Mouse (Mus musculus): ENCODE measurements at regions not wholly inside any gene's neighbourhood (a gene's known extent, or its start where the extent isn't known, plus 50 kb on each side); places are given as distances from the start of the nearest gene placed in this dataset.

DNA sequence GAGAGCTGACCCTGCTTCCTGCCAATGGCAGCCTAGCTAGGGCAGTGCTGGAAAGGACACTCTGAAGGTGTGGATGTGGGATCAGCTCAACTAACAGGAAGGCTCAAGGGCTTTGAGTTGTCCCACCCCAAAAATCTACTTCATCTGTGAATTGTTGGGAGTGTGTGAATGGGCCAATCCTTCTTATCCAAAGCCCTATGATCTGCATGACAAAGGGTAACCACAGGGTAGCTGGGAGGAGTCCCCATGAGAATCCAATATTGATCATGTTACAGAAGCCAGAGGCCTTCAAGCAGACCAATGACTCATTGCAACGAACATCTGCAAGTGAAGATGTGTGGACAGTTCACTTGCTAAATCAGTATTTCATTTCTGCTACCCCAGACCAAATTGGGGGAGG lies 51.1 kb upstream of the Adra1b start:
- no peaks in the 10 kb centered on the region for H3K9me3 ChIP-seq
- H3K9ac ChIP-seq, result no peak overlapping the region
- no peaks in the 10 kb centered on the region for H3K36me3 ChIP-seq
- no peak overlapping the region for H3K4me2 ChIP-seq
- ATAC-seq (ENCODE audit: borderline replicate concordance, extremely low read depth, low FRiP score, low TSS enrichment), result no peak
- H3K4me3 ChIP-seq, result no peak overlapping the region
- H3K4me1 ChIP-seq, result no peaks in the 10 kb centered on the region
- 72% methylated on average over 1 of the region's 1 CpGs for WGBS
- no peaks in the 10 kb centered on the region for H3K27me3 ChIP-seq
- no peak overlapping the region for H3K27ac ChIP-seq

DNA sequence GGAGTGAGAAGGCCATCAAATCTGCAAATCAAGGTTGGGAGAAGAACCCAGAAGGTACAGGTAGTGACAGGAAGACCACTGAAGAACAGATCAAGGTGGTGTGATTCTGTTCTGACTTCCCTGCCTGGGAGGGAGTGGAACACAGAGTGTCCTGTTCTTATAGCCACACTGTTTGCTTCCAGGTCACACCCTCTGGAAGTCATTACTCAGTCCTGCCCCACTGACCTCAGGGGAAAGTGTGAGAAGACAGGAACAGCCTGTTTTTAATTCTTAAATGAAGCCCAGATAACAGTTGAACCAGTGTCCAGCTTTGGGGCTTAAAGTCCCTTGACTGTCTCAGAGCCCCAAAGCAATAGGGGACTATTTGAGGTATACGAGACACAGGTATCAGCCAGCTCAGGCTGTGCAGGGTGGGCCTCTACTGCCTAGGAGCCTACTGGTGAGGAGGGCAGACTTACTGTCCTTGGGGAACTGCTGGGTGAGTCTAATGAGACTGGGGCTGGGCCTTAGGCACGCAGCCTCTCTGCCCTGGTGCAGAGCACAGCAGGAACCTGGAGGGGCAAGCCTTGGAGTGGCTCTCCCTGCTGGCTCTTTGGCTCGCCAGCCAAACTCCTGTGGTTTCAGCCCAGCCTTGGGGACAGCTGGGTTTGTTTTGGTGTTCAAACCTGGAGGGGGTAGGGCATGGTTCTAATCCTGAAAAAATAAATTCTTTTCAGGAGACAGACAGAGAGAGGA lies 57.4 kb upstream of the Adra1b start:
- H3K36me3 ChIP-seq, result no peaks in the 10 kb centered on the region
- ATAC-seq (ENCODE audit: borderline replicate concordance, extremely low read depth, low FRiP score, low TSS enrichment), result peak; percentile 59; the same call in 1 of the 2 replicates
- H3K9me3 ChIP-seq, result no peaks in the 10 kb centered on the region
- no peak overlapping the region for H3K9ac ChIP-seq
- no peak overlapping the region for H3K4me3 ChIP-seq
- H3K4me2 ChIP-seq, result no peak overlapping the region
- no peaks in the 10 kb centered on the region for H3K27me3 ChIP-seq
- whole genome bisulfite sequencing, result 35% methylated on average over 3 of the region's 3 CpGs
- H3K4me1 ChIP-seq, result 0 out of 2 replicates have a peak, but pooled peaks cover 8% of the 10 kb centered on the region
- no peak overlapping the region for H3K27ac ChIP-seq

DNA sequence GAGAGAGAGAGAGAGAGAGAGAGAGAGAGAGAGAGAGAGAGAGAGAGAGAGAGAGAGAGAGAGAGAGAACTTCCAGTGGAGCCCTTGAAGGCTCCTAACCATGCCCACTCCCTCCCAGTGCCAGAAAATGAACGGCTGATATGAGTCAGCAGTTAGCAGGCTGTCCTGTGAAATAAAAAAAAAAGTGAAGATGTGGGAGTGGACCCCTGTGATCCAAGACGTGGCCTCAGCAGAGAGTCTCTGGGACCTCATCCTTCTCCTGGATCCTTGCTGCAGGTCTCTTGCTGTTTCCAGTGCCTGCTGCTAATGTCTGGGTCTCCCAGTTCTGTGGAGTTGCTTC lies 57.9 kb upstream of the Adra1b start:
- H3K4me3 ChIP-seq, result no peak overlapping the region
- ATAC-seq (ENCODE audit: borderline replicate concordance, extremely low read depth, low FRiP score, low TSS enrichment), result no peak
- H3K9ac ChIP-seq, result no peak overlapping the region
- no peaks in the 10 kb centered on the region for H3K27me3 ChIP-seq
- 0 out of 2 replicates have a peak, but pooled peaks cover 8% of the 10 kb centered on the region for H3K4me1 ChIP-seq
- no peak overlapping the region for H3K4me2 ChIP-seq
- no peaks in the 10 kb centered on the region for H3K36me3 ChIP-seq
- 19% methylated on average over 2 of the region's 2 CpGs for WGBS
- H3K27ac ChIP-seq, result no peak overlapping the region
- H3K9me3 ChIP-seq, result no peaks in the 10 kb centered on the region

DNA sequence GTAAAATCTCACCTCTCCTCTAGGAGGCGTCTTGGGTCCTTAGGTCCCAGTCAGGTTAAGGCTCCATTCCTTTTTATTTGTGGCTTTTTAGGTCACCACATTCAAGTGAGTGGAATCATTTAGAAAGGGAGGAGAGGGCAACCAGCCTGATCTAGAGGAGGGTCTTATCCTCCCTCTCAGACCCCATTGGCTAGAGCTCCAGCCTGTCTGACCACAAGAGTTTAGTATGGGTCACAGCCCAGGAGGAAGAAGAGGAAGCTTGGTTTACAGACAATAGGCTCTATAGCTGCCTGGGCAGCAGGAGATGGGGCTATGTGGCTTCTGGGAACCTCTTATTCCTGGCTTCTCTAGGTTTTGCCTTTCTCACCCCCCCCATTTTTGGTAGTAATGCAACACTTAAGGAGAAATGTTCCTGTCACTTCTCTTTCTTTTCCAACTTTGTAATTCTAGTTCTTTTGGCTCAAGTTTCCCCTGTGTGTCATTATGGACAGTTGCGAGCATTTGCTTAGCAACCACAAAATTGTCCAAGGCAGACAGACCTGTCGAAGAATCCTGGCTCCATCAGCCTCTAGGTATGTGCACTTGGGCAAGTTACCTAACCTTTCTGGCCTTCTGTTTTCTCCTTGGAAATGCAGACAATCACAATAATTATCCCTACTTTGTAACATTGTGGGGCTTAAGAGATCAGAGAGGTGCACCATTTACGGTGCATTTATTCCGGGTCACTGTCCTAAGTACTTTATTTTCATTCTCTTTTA lies 59.5 kb upstream of the Adra1b start:
- H3K9me3 ChIP-seq, result no peaks in the 10 kb centered on the region
- no peak overlapping the region for H3K4me3 ChIP-seq
- 0 out of 2 replicates have a peak, but pooled peaks cover 8% of the 10 kb centered on the region for H3K4me1 ChIP-seq
- WGBS, result 82% methylated on average over 5 of the region's 5 CpGs
- no peaks in the 10 kb centered on the region for H3K27me3 ChIP-seq
- H3K27ac ChIP-seq, result no peak overlapping the region
- no peak overlapping the region for H3K4me2 ChIP-seq
- no peak overlapping the region for H3K9ac ChIP-seq
- no peak for ATAC-seq (ENCODE audit: borderline replicate concordance, extremely low read depth, low FRiP score, low TSS enrichment)
- H3K36me3 ChIP-seq, result no peaks in the 10 kb centered on the region

DNA sequence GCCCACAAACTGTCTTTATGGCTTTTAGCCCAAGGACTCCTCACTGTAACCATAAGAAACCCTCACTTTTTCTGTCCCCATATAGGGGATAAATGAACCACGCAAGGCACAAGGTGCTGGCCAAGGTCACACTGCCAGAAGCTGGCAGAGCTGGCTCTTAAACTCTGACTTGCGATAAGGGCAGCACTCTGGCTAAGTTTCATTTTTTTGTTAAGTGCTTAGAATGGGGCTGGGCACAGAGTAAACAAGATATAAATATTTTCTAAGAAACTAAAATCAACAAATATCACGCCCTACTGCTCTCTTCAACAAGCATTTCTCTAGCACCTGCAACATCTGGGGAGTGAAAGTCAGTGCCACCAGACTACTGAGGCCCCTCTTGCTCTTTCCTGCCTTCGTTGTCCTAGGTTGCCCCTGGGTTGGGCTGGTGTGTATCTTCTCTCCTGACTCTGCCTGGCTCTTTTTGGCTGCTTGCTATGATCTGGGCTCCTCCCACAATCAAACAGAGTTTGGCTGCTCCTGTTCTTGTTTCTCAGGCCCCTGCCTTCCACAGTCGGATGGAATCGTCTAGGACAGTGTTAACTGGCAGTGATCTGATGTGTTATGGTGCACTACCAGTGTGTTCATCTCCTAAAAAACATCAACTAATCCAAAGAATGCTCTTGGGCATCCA lies 60.5 kb upstream of the Adra1b start:
- no peak for ATAC-seq (ENCODE audit: borderline replicate concordance, extremely low read depth, low FRiP score, low TSS enrichment)
- Histone ChIP-seq H3K4me1 (0 out of 2 replicates have a peak, but pooled peaks cover 8% of the 10 kb centered on the region), H3K4me2 (no peak overlapping the region), H3K9ac (no peak overlapping the region), H3K27ac (no peak overlapping the region), H3K36me3 (no peaks in the 10 kb centered on the region), H3K4me3 (no peak overlapping the region), H3K9me3 (no peaks in the 10 kb centered on the region), H3K27me3 (no peaks in the 10 kb centered on the region)
- 64% methylated on average over 6 of the region's 6 CpGs for WGBS

DNA sequence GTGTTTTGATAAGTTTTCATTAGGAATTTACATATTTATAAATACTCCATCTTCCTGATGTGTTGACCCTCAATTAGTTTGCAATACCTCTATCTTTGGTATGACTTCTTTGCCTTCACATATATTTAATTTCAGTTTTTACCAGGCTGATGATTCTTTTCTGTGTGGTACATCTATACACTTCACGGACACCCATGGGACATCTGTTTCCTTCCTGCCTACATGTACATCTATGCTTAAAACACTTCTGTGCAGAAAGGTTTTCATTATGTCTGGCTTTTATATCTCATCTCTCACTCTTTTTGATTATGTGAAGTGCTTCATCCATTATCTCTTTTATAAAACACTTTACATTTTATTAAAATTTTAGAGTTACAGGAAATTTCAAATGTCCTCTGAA lies 66.8 kb upstream of the Adra1b start:
- no peak for ATAC-seq (ENCODE audit: borderline replicate concordance, extremely low read depth, low FRiP score, low TSS enrichment)
- no peak overlapping the region for H3K27ac ChIP-seq
- H3K4me3 ChIP-seq, result no peak overlapping the region
- no peak overlapping the region for H3K9ac ChIP-seq
- WGBS, result 81% methylated on average over 1 of the region's 1 CpGs
- no peaks in the 10 kb centered on the region for H3K36me3 ChIP-seq
- H3K4me1 ChIP-seq, result no peaks in the 10 kb centered on the region
- no peak overlapping the region for H3K4me2 ChIP-seq
- no peaks in the 10 kb centered on the region for H3K27me3 ChIP-seq
- no peaks in the 10 kb centered on the region for H3K9me3 ChIP-seq

DNA sequence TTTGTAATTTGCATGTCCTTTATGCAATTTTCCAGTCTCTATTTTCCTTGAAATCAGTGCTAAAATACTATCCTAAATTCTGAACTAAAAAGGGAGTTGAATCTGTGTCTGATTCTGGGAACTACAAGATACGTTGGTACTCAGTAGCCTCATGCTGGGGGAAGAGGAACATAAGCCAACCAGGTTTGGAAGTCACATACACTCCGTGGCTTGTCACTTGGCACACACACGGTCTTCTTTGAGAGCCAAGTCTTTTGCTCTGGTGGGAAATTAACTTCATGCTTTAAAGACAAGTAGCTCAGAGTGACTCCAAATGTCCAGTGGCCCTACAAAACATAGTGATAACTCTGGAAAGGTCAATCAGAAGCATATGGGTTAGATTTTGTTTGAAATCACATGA lies 70.9 kb upstream of the Adra1b start:
- H3K4me3 ChIP-seq, result no peak overlapping the region
- H3K9ac ChIP-seq, result no peak overlapping the region
- H3K4me1 ChIP-seq, result no peaks in the 10 kb centered on the region
- H3K9me3 ChIP-seq, result no peaks in the 10 kb centered on the region
- no peak for ATAC-seq (ENCODE audit: borderline replicate concordance, extremely low read depth, low FRiP score, low TSS enrichment)
- 63% methylated on average over 3 of the region's 3 CpGs for WGBS
- no peaks in the 10 kb centered on the region for H3K27me3 ChIP-seq
- no peak overlapping the region for H3K27ac ChIP-seq
- H3K36me3 ChIP-seq, result no peaks in the 10 kb centered on the region
- H3K4me2 ChIP-seq, result no peak overlapping the region

DNA sequence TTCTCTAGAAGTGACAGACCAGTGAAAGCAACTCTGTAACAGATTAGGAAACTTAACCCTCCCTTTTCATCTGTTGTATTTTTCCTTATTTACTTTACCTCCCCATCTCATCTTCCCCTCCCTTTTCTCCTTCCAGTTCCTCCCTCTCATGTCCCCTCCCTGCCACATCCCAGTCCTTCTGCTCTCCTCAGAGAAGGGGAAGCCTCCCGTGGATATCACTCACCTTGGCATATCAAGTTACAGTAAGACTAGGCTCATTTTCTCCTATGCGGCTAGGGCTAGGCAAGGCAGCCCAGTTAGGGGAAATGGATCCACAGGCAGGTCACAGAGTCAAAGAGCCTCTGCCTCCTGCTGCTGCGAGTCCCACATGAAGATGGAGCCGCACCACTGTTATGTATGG lies 75.0 kb upstream of the Adra1b start:
- H3K27ac ChIP-seq, result no peak overlapping the region
- WGBS, result 35% methylated on average over 4 of the region's 4 CpGs
- no peak for ATAC-seq (ENCODE audit: borderline replicate concordance, extremely low read depth, low FRiP score, low TSS enrichment)

DNA sequence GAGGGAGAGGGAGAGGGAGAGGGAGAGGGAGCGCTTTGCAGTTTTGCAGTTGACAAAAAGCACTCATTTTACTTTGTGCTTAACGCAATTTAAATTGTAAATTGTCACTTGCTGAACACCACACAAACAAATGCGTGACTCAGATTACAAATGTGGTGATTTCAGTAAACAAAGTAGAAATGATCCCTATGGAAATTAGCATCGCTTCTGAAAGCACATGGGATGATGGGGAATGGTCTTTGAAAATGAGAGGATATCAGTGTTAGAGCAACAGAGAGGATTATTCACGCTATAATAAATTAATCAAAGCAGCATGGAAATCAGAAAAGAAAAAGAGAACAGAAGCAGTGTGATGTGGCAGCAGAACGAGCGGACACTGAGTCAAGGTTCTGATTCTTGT lies 78.4 kb upstream of the Adra1b start:
- Histone ChIP-seq H3K4me1 (no peaks in the 10 kb centered on the region), H3K9me3 (no peaks in the 10 kb centered on the region), H3K9ac (no peak overlapping the region), H3K4me3 (no peak overlapping the region), H3K27me3 (no peaks in the 10 kb centered on the region), H3K4me2 (no peak overlapping the region), H3K36me3 (no peaks in the 10 kb centered on the region), H3K27ac (no peak overlapping the region)
- no peak for ATAC-seq (ENCODE audit: borderline replicate concordance, extremely low read depth, low FRiP score, low TSS enrichment)
- 69% methylated on average over 7 of the region's 7 CpGs for whole genome bisulfite sequencing

More for the DNA sequence above, 75.0 kb upstream of the Adra1b start:
- Histone ChIP-seq H3K4me3 (no peak overlapping the region), H3K27me3 (no peaks in the 10 kb centered on the region), H3K9me3 (no peaks in the 10 kb centered on the region), H3K36me3 (no peaks in the 10 kb centered on the region), H3K4me2 (no peak overlapping the region), H3K4me1 (no peaks in the 10 kb centered on the region), H3K9ac (no peak overlapping the region)

DNA sequence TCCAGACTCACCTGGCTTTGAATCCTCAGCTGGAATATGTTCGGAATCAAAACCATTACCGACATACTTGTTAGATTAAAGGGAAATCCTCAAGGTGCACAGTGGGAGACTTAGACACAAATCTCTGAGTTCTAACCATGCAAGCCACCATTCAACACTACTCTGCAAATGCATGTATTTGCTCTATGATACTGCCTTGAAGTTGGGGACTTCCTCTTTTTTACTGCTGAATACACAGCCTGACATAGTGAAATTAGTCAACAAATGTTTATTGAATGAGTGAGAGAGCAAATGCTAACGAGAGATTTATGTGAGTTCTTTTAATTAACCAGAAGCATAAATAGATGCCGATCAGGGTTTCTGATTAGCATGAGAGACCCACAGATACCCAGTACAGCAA lies 79.4 kb upstream of the Adra1b start:
- H3K4me2 ChIP-seq, result no peak overlapping the region
- H3K36me3 ChIP-seq, result no peaks in the 10 kb centered on the region
- no peak for ATAC-seq (ENCODE audit: borderline replicate concordance, extremely low read depth, low FRiP score, low TSS enrichment)
- H3K9me3 ChIP-seq, result no peaks in the 10 kb centered on the region
- no peak overlapping the region for H3K27ac ChIP-seq
- no peak overlapping the region for H3K9ac ChIP-seq
- 86% methylated on average over 4 of the region's 4 CpGs for WGBS
- no peaks in the 10 kb centered on the region for H3K27me3 ChIP-seq
- no peak overlapping the region for H3K4me3 ChIP-seq
- H3K4me1 ChIP-seq, result no peaks in the 10 kb centered on the region

DNA sequence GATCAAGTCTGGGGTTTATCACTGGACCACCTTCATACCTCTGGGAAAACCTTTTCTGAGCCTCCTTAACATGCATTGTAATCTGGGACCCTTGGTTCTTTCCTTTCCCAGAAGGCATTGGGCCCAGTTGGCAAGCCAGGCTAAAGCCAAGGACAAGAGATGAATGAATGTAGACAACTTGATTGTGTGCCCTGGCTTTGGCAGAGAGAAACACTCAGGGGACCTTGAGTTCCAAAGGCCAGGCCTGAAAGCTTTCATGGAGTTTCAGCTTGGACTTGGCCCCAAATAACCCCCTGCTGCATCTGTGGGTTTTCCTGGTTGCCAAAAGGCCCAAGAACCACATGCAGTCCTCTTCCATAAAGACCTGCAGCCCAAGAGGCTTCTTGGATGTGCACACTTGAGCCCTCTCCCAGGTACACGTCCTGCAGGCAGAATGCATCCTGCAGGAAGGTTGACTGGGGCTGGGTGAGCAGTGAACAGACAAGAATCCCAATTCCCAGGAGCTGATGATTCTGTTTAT lies 89.0 kb upstream of the Adra1b start:
- H3K36me3 ChIP-seq, result no peaks in the 10 kb centered on the region
- WGBS, result 81% methylated on average over 1 of the region's 1 CpGs
- ATAC-seq (ENCODE audit: borderline replicate concordance, extremely low read depth, low FRiP score, low TSS enrichment), result no peak
- no peak overlapping the region for H3K4me3 ChIP-seq
- no peak overlapping the region for H3K27ac ChIP-seq
- H3K9me3 ChIP-seq, result no peaks in the 10 kb centered on the region
- no peak overlapping the region for H3K9ac ChIP-seq
- H3K27me3 ChIP-seq, result no peaks in the 10 kb centered on the region
- no peaks in the 10 kb centered on the region for H3K4me1 ChIP-seq
- H3K4me2 ChIP-seq, result no peak overlapping the region

DNA sequence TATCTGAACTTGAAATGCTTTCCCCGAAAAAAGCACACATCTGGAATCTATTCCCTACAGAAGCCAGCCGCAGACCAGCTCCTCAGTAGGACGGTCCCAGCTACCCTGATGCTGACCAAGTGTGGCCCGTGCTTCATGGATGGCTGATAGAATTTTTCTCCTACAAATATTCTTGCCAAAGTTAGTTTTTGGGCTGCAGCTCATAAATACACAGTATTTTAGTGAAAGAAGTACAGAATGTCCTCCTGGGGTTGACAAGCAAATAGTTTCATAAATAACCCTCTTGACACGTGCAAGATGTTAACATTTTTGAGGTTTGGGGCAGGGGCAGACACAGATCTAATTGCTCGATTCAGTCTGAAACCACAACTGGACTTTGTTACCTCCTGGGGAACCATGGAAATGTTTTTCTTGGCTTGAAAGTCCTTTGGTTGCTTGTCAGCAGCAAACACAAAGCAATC lies 91.0 kb upstream of the Adra1b start:
- Histone ChIP-seq H3K4me3 (no peak overlapping the region), H3K27ac (no peak overlapping the region), H3K9ac (no peak overlapping the region), H3K9me3 (no peaks in the 10 kb centered on the region), H3K4me1 (no peaks in the 10 kb centered on the region), H3K4me2 (no peak overlapping the region), H3K27me3 (no peaks in the 10 kb centered on the region), H3K36me3 (no peaks in the 10 kb centered on the region)
- 60% methylated on average over 6 of the region's 6 CpGs for WGBS
- ATAC-seq (ENCODE audit: borderline replicate concordance, extremely low read depth, low FRiP score, low TSS enrichment), result no peak
